Mouse (Mus musculus): ENCODE results near the gene Ctr9. TPM values are rescaled to one million over a fixed set of nuclear protein-coding genes. Genes with fewer than 3 reads are reported as not detected.
A peak's percentile ranks its signal among the peaks of the same experiment; 100 is the strongest.

The Ctr9 gene
- polyA plus RNA-seq, 1 experiment: 9.1 TPM

GRCm38 (mm10) chr7:111024068-111024594 lies 4.6 kb upstream of the Ctr9 start:
- 0 out of 2 replicates have a peak, but pooled peaks cover 2% of the 10 kb centered on the region for H3K4me1 ChIP-seq (ENCODE audit: control insufficient read depth, insufficient read depth, low read length)
- H3K4me3 ChIP-seq (replicated peaks; ENCODE audit: extremely low read depth, low read depth, low read length): no peak overlapping the region
- peak; percentile 31 for DNase-seq
- TF ChIP-seq POLR2A (IDR thresholded peaks at IDR 0.05; ENCODE audit: borderline replicate concordance, extremely low read depth, low read depth, low read length) (no peak), CTCF (IDR thresholded peaks at IDR 0.05; ENCODE audit: insufficient read depth, low read length) (no peak)
- 44% methylated on average over 8 of the region's 8 CpGs for WGBS

GRCm38 (mm10) chr7:111024912-111025311 lies 3.8 kb upstream of the Ctr9 start:
- TF ChIP-seq POLR2A (IDR thresholded peaks at IDR 0.05; ENCODE audit: borderline replicate concordance, extremely low read depth, low read depth, low read length) (no peak), CTCF (IDR thresholded peaks at IDR 0.05; ENCODE audit: insufficient read depth, low read length) (no peak)
- H3K4me1 ChIP-seq (ENCODE audit: control insufficient read depth, insufficient read depth, low read length): peaks cover 2% of the 10 kb centered on the region; the same call in 1 of the 2 replicates
- 49% methylated on average over 4 of the region's 4 CpGs for WGBS

GRCm38 (mm10) chr7:111029046-111029553 lies 349 bp downstream of the Ctr9 start:
- no peak for DNase-seq
- WGBS: under 1% methylated on average over 29 of the region's 29 CpGs
- TF ChIP-seq POLR2A (IDR thresholded peaks at IDR 0.05; ENCODE audit: borderline replicate concordance, extremely low read depth, low read depth, low read length) (no peak), CTCF (IDR thresholded peaks at IDR 0.05; ENCODE audit: insufficient read depth, low read length) (no peak)
- peak overlapping the region; percentile 99 for H3K4me3 ChIP-seq (replicated peaks; ENCODE audit: extremely low read depth, low read depth, low read length)
- peaks cover under 1% of the 10 kb centered on the region; the same call in 1 of the 2 replicates for H3K4me1 ChIP-seq (ENCODE audit: control insufficient read depth, insufficient read depth, low read length)

More at GRCm38 (mm10) chr7:111024912-111025311, 3.8 kb upstream of the Ctr9 start:
- H3K4me3 ChIP-seq (replicated peaks; ENCODE audit: extremely low read depth, low read depth, low read length): no peak overlapping the region
- DNase-seq: no peak

- no peaks in the 10 kb centered on the region for H3K4me1 ChIP-seq (ENCODE audit: control insufficient read depth, insufficient read depth, low read length)
- 85% methylated on average over 5 of the region's 5 CpGs for WGBS
- TF ChIP-seq CTCF (IDR thresholded peaks at IDR 0.05; ENCODE audit: insufficient read depth, low read length) (no peak), POLR2A (IDR thresholded peaks at IDR 0.05; ENCODE audit: borderline replicate concordance, extremely low read depth, low read depth, low read length) (no peak)
Measured at GRCm38 (mm10) chr7:111048920-111049319, 20.2 kb downstream of the Ctr9 start.

GRCm38 (mm10) chr7:111049652-111050421 lies 21.1 kb downstream of the Ctr9 start:
- H3K4me1 ChIP-seq (ENCODE audit: control insufficient read depth, insufficient read depth, low read length): no peaks in the 10 kb centered on the region
- TF ChIP-seq POLR2A (IDR thresholded peaks at IDR 0.05; ENCODE audit: borderline replicate concordance, extremely low read depth, low read depth, low read length) (no peak), CTCF (IDR thresholded peaks at IDR 0.05; ENCODE audit: insufficient read depth, low read length) (peak; percentile 83)
- H3K4me3 ChIP-seq (replicated peaks; ENCODE audit: extremely low read depth, low read depth, low read length): no peak overlapping the region
- 60% methylated on average over 6 of the region's 6 CpGs for WGBS
- peak; percentile 41 for DNase-seq

More at GRCm38 (mm10) chr7:111048920-111049319, 20.2 kb downstream of the Ctr9 start:
- no peak for DNase-seq
- H3K4me3 ChIP-seq (replicated peaks; ENCODE audit: extremely low read depth, low read depth, low read length): no peak overlapping the region

- no peak for DNase-seq
- Histone ChIP-seq H3K4me3 (replicated peaks; ENCODE audit: extremely low read depth, low read depth, low read length) (no peak overlapping the region), H3K4me1 (ENCODE audit: control insufficient read depth, insufficient read depth, low read length) (no peaks in the 10 kb centered on the region)
- TF ChIP-seq POLR2A (IDR thresholded peaks at IDR 0.05; ENCODE audit: borderline replicate concordance, extremely low read depth, low read depth, low read length) (no peak), CTCF (IDR thresholded peaks at IDR 0.05; ENCODE audit: insufficient read depth, low read length) (no peak)
- WGBS: 79% methylated on average over 19 of the region's 19 CpGs
Measured at GRCm38 (mm10) chr7:111055221-111055620, 26.5 kb downstream of the Ctr9 start.

GRCm38 (mm10) chr7:111055984-111056657 lies 27.4 kb downstream of the Ctr9 start:
- Histone ChIP-seq H3K4me1 (ENCODE audit: control insufficient read depth, insufficient read depth, low read length) (no peaks in the 10 kb centered on the region), H3K4me3 (replicated peaks; ENCODE audit: extremely low read depth, low read depth, low read length) (no peak overlapping the region)
- TF ChIP-seq POLR2A (IDR thresholded peaks at IDR 0.05; ENCODE audit: borderline replicate concordance, extremely low read depth, low read depth, low read length) (no peak), CTCF (IDR thresholded peaks at IDR 0.05; ENCODE audit: insufficient read depth, low read length) (no peak)
- no peak for DNase-seq
- 59% methylated on average over 3 of the region's 3 CpGs for WGBS

GRCm38 (mm10) chr7:111059527-111059926 lies 30.8 kb downstream of the Ctr9 start:
- H3K4me3 ChIP-seq (replicated peaks; ENCODE audit: extremely low read depth, low read depth, low read length): no peak overlapping the region
- no peaks in the 10 kb centered on the region for H3K4me1 ChIP-seq (ENCODE audit: control insufficient read depth, insufficient read depth, low read length)
- TF ChIP-seq CTCF (IDR thresholded peaks at IDR 0.05; ENCODE audit: insufficient read depth, low read length) (no peak), POLR2A (IDR thresholded peaks at IDR 0.05; ENCODE audit: borderline replicate concordance, extremely low read depth, low read depth, low read length) (no peak)
- no peak for DNase-seq
- 74% methylated on average over 5 of the region's 5 CpGs for WGBS

- DNase-seq: no peak
- Histone ChIP-seq H3K4me1 (ENCODE audit: control insufficient read depth, insufficient read depth, low read length) (no peaks in the 10 kb centered on the region), H3K4me3 (replicated peaks; ENCODE audit: extremely low read depth, low read depth, low read length) (no peak overlapping the region)
- TF ChIP-seq CTCF (IDR thresholded peaks at IDR 0.05; ENCODE audit: insufficient read depth, low read length): no peak
- no peak for TF ChIP-seq POLR2A (IDR thresholded peaks at IDR 0.05; ENCODE audit: borderline replicate concordance, extremely low read depth, low read depth, low read length)
- WGBS: 88% methylated on average over 1 of the region's 1 CpGs
Measured at GRCm38 (mm10) chr7:111062971-111063370, 34.2 kb downstream of the Ctr9 start.

Measured in lung, adult 2 months (tissue).